Mouse (Mus musculus): ENCODE measurements around the gene Gls. TPM values are rescaled to one million over a fixed set of nuclear protein-coding genes. Genes with fewer than 3 reads are reported as not detected.

The Gls gene
- total and polyA plus RNA-seq, 2 experiments from 2014 or later: 25.7 to 152 TPM

GRCm38 (mm10) chr1:52270354-52270753 is 37.3 kb upstream of the Gls start:
- H3K4me2 ChIP-seq (ENCODE audit: low read depth, low read length): no peak overlapping the region
- H3K9me3 ChIP-seq (ENCODE audit: low read length): no peaks in the 10 kb centered on the region
- no peak overlapping the region for H3K4me3 ChIP-seq (ENCODE audit: low read length)
- ATAC-seq (no peak), DNase-seq (ENCODE audit: low spot score) (no peak)
- 73% methylated on average over 9 of the region's 9 CpGs for WGBS
- no peak for TF ChIP-seq CTCF (IDR thresholded peaks at IDR 0.05; ENCODE audit: low read depth)
- H3K27ac ChIP-seq: no peak overlapping the region
- no peaks in the 10 kb centered on the region for H3K27me3 ChIP-seq (ENCODE audit: insufficient read depth, low read length)
- no peaks in the 10 kb centered on the region for H3K36me3 ChIP-seq (ENCODE audit: insufficient read depth, low read length)
- H3K4me1 ChIP-seq (ENCODE audit: insufficient read depth, low read length): no peaks in the 10 kb centered on the region
- H3K9ac ChIP-seq (replicated peaks; ENCODE audit: low read length): no peak overlapping the region

- Histone ChIP-seq H3K9ac (replicated peaks; ENCODE audit: low read length) (no peak overlapping the region), H3K4me2 (ENCODE audit: low read depth, low read length) (no peak overlapping the region), H3K27me3 (ENCODE audit: insufficient read depth, low read length) (no peaks in the 10 kb centered on the region), H3K27ac (no peak overlapping the region), H3K4me1 (ENCODE audit: insufficient read depth, low read length) (no peaks in the 10 kb centered on the region), H3K4me3 (ENCODE audit: low read length) (no peak overlapping the region), H3K9me3 (ENCODE audit: low read length) (no peaks in the 10 kb centered on the region), H3K36me3 (ENCODE audit: insufficient read depth, low read length) (no peaks in the 10 kb centered on the region)
- TF ChIP-seq CTCF (IDR thresholded peaks at IDR 0.05; ENCODE audit: low read depth): no peak
- 83% methylated on average over 4 of the region's 4 CpGs for WGBS
- no peak for ATAC-seq
- no peak for DNase-seq (ENCODE audit: low spot score)
Measured at GRCm38 (mm10) chr1:52269596-52269995, 36.6 kb upstream of the Gls start.

GRCm38 (mm10) chr1:52268006-52268405 is 35.0 kb upstream of the Gls start:
- WGBS: 94% methylated on average over 6 of the region's 6 CpGs
- ATAC-seq (no peak), DNase-seq (ENCODE audit: low spot score) (no peak)
- TF ChIP-seq CTCF (IDR thresholded peaks at IDR 0.05; ENCODE audit: low read depth): no peak
- Histone ChIP-seq H3K9me3 (ENCODE audit: low read length) (no peaks in the 10 kb centered on the region), H3K36me3 (ENCODE audit: insufficient read depth, low read length) (no peaks in the 10 kb centered on the region), H3K27ac (no peak overlapping the region), H3K27me3 (ENCODE audit: insufficient read depth, low read length) (no peaks in the 10 kb centered on the region), H3K4me1 (ENCODE audit: insufficient read depth, low read length) (no peaks in the 10 kb centered on the region), H3K4me2 (ENCODE audit: low read depth, low read length) (no peak overlapping the region), H3K4me3 (ENCODE audit: low read length) (no peak overlapping the region), H3K9ac (replicated peaks; ENCODE audit: low read length) (no peak overlapping the region)

DNA sequence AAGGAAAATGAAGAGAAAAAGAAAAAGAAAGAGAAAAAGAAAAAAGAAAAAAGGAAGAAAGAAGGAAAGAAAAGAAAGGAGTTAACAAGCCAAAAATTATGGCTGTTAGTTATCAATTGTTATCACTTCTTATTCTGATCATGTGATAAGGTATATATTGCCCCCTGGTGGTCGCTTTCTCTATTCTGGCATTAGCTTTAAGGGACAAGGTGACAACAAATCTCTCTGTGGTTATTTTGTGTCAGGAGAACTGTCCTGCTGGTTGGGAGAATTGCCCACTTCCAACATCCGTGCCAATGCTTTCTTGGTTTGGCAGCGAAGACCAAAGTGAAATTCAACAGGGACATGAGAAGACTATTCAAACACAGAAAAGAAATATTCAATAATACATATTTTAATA is 34.6 kb upstream of the Gls start:
- WGBS: 36% methylated on average over 3 of the region's 3 CpGs
- DNase-seq (ENCODE audit: low spot score) (peak; percentile 74), ATAC-seq (no peak)
- Histone ChIP-seq H3K9ac (replicated peaks; ENCODE audit: low read length) (no peak overlapping the region), H3K4me1 (ENCODE audit: insufficient read depth, low read length) (no peaks in the 10 kb centered on the region), H3K27ac (no peak overlapping the region), H3K4me2 (ENCODE audit: low read depth, low read length) (no peak overlapping the region), H3K36me3 (ENCODE audit: insufficient read depth, low read length) (no peaks in the 10 kb centered on the region), H3K9me3 (ENCODE audit: low read length) (no peaks in the 10 kb centered on the region), H3K4me3 (ENCODE audit: low read length) (no peak overlapping the region), H3K27me3 (ENCODE audit: insufficient read depth, low read length) (no peaks in the 10 kb centered on the region)
- peak; percentile 46 for TF ChIP-seq CTCF (IDR thresholded peaks at IDR 0.05; ENCODE audit: low read depth)

DNA sequence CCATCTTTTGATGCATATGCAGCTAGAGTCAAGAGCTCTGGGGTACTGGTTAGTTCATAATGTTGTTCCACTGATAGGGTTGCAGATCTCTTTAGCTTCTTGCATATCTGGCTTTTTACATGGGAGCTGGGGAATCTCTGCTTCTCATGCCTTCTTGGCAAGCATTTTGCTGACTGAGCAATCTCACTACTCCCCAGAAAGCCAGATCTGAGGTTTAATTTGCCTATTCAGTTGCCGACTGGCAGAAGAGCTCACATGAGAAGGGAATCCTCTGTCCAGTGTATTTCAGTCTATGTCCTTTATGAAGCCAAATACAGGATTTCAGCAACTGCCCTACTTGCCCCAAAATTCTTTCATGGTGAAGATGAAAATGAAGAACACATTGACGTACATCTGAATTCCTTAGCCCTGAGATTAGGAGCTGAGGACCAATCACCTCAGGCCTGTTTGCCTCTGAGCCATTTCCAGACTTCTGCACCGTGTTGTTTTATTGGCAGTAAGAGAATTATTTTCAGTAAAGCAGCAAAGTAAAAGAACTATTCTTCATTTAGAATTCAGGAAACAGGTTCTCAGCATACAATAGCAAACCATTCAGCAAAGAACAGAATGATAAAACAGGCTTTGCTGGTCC is 33.0 kb upstream of the Gls start:
- ATAC-seq (no peak), DNase-seq (ENCODE audit: low spot score) (no peak)
- H3K36me3 ChIP-seq (ENCODE audit: insufficient read depth, low read length): no peaks in the 10 kb centered on the region
- no peaks in the 10 kb centered on the region for H3K9me3 ChIP-seq (ENCODE audit: low read length)
- H3K4me1 ChIP-seq (ENCODE audit: insufficient read depth, low read length): no peaks in the 10 kb centered on the region
- no peaks in the 10 kb centered on the region for H3K27me3 ChIP-seq (ENCODE audit: insufficient read depth, low read length)
- 67% methylated on average over 3 of the region's 3 CpGs for WGBS
- no peak overlapping the region for H3K4me2 ChIP-seq (ENCODE audit: low read depth, low read length)
- TF ChIP-seq CTCF (IDR thresholded peaks at IDR 0.05; ENCODE audit: low read depth): no peak
- H3K9ac ChIP-seq (replicated peaks; ENCODE audit: low read length): no peak overlapping the region
- H3K4me3 ChIP-seq (ENCODE audit: low read length): no peak overlapping the region
- no peak overlapping the region for H3K27ac ChIP-seq

DNA sequence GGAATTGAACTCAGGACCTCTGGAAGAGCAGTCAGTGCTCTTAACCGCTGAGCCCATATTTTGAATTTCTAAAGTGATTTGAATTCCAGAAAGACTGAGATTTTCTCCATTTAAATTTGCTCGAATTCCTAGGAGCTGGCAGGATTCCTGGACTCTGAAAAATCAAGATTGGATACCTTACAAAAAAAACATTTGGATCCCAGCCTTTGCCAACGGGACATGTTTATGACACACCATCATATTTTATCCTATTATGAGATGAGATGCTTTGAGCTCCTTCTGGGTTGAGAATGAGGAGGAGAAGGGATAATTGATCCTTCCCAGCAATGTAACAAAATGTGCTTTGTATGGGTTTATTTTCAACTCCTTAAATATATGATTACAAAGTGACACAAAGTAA is 31.3 kb upstream of the Gls start:
- Histone ChIP-seq H3K4me3 (ENCODE audit: low read length) (no peak overlapping the region), H3K4me2 (ENCODE audit: low read depth, low read length) (no peak overlapping the region), H3K4me1 (ENCODE audit: insufficient read depth, low read length) (no peaks in the 10 kb centered on the region), H3K27me3 (ENCODE audit: insufficient read depth, low read length) (no peaks in the 10 kb centered on the region), H3K9ac (replicated peaks; ENCODE audit: low read length) (no peak overlapping the region), H3K27ac (no peak overlapping the region), H3K36me3 (ENCODE audit: insufficient read depth, low read length) (no peaks in the 10 kb centered on the region), H3K9me3 (ENCODE audit: low read length) (no peaks in the 10 kb centered on the region)
- TF ChIP-seq CTCF (IDR thresholded peaks at IDR 0.05; ENCODE audit: low read depth): no peak
- no peak for ATAC-seq
- DNase-seq (ENCODE audit: low spot score): no peak
- 57% methylated on average over 3 of the region's 3 CpGs for WGBS

- Histone ChIP-seq H3K4me1 (ENCODE audit: insufficient read depth, low read length) (no peaks in the 10 kb centered on the region), H3K27ac (no peak overlapping the region), H3K4me3 (ENCODE audit: low read length) (no peak overlapping the region), H3K27me3 (ENCODE audit: insufficient read depth, low read length) (no peaks in the 10 kb centered on the region), H3K4me2 (ENCODE audit: low read depth, low read length) (no peak overlapping the region), H3K9ac (replicated peaks; ENCODE audit: low read length) (no peak overlapping the region), H3K9me3 (ENCODE audit: low read length) (no peaks in the 10 kb centered on the region), H3K36me3 (ENCODE audit: insufficient read depth, low read length) (no peaks in the 10 kb centered on the region)
- no peak for ATAC-seq
- DNase-seq (ENCODE audit: low spot score): no peak
- WGBS: 91% methylated on average over 4 of the region's 4 CpGs
- no peak for TF ChIP-seq CTCF (IDR thresholded peaks at IDR 0.05; ENCODE audit: low read depth)
Measured at GRCm38 (mm10) chr1:52260354-52261090, 27.5 kb upstream of the Gls start.

Data from hindbrain, postnatal 0 days (tissue).